Mouse (Mus musculus): ENCODE results near the gene Srsf11.

Gene Srsf11

DNA sequence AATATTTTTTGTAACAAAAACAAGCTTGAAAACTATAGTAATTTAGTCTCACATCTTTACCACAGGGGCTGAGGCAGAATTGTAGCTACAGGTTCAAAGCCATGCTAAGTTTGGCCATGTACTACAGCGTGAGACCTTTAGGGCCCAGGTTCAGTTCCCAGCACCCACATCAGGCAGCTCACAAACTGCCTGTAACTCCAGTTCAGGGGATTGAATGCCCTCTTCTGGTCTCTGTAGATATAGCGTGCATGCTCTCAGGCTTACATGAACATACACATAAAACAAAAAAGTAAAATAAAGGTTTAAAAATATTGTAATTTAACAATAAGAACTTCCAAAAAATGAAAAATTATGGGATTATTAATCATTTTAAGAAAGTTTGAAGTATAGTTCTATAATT lies 63.2 kb downstream of the Srsf11 start:
- no peak for DNase-seq

DNA sequence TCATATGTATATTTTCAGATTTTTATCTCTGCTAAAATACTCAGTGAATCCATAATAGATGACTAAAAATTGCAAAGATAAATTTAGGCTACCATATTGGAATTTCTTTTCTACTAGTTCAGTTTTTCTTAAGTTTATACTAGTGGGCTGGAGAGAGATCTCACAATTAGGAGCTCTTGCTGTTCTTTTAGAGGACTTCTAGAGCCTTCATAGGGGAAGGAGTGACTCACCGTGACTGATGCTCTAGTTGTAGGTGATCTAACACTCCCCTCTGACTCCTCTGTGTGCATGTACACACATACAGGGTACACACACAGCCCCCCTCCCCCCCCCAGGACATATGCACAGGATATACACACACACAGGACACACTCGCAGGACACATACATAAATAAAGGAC lies 65.3 kb downstream of the Srsf11 start:
- DNase-seq, result no peak
